Mouse (Mus musculus) yolk sac, embryonic 10.5 days (tissue): ENCODE results near the gene Eif2s3y.
A peak's percentile ranks its signal among the peaks of the same experiment; 100 is the strongest.

ENCODE experiments used
- DNase-seq: peaks from one replicate; pipeline ENCODE4 v3.0.0-alpha.2; 2017; ENCODE audit warnings: low spot score

Eif2s3y gene

GRCm38 (mm10) chrY:1009882-1010751 is at the start of gene Eif2s3y:
Gene Eif2s3y, plus strand, starts transcription at chrY:1010543.
- peak; percentile 53 for DNase-seq
